Mouse (Mus musculus) thymus, postnatal 14 days (tissue): ENCODE measurements around the gene Eif1.
"Not testable (repeated sequence)": the region's sequence is repeated elsewhere in the genome, so short reads cannot be mapped to it uniquely, and the experiment has no call there.

ENCODE experiments used
- DNase-seq: peaks from one replicate; pipeline ENCODE4 v3.0.0; 2021

Gene Eif1

GRCm38 (mm10) chr11:100313424-100313823 is 6.3 kb upstream of the Eif1 start:
- no peak for DNase-seq

GRCm38 (mm10) chr11:100315439-100315838 is 4.2 kb upstream of the Eif1 start:
- DNase-seq, result no peak

DNA sequence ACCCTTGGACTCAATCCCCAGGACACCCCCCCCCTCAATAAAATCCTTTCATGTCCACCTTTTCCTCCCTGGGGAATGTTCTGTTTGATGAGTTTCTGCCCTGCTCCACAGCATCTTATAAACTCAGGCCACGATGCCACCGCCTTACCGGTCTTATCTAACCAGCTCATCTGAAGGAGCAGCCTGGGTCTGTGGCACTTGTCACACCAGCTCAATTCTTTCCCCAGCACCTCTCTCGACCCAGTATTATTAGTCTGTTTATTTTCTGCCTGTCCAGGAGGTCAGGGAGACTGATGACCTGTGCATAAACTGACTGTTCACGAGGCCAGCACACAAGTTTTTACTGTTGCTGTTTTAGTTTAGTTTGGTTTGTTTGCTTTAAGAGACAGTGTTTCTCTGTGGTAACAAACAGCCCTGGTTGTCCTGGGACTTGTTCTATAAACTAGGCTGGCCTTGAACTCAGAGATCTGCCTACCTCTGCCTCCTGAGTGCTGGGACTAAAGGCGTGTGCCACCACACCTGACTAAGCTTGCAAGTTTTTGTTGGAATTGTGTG is 1.8 kb upstream of the Eif1 start:
- DNase-seq, result no peak

DNA sequence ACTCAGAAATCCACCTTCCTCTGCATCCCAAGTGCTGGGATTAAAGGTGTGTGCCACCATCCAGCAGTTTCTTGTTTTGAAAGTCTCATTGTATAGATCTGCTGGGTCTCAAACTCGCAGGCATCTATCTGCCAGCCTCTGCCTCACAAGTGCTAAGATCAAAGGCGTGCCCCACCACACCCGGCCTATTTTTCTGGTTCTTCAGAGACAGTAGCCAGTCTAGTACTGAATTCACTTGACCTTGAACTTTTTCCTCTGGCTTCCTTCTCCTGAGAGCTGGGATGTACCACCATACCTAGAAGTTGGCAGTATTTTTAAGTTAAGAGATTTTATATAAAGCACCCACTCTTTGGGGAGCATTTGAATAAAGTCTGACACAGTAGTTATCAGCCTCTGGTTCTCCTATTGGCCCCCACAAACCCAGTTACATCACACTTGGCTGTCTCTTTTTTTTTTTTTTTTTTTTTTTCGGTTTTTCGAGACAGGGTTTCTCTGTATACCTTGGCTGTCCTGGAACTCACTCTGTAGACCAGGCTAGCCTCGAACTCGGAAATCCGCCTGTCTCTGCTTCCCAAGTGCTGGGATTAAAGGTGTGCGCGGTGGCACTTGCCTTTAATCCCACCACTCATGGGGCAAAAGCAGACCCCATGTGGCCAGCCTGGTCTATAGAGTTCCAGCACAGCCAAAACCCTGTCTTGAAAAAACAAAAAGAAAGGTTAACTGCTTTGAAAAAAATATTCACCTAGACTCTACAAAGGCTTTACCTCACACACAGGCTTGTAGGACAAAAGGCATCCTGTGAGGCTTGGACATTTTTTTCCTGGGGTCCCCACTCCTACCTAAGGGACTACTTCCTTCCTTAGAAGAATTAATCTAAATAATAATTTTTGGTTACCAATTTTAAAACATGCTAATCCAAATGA is 895 bp upstream of the Eif1 start:
- DNase-seq, result peak; percentile 19

GRCm38 (mm10) chr11:100320172-100320630 is 516 bp downstream of the Eif1 start:
- peak; percentile 96 for DNase-seq

GRCm38 (mm10) chr11:100320701-100321410 is 1.2 kb downstream of the Eif1 start:
- not testable (repeated sequence) for DNase-seq

GRCm38 (mm10) chr11:100321479-100322305 is 2.0 kb downstream of the Eif1 start:
- not testable (repeated sequence) for DNase-seq

GRCm38 (mm10) chr11:100322591-100323258 is 3.0 kb downstream of the Eif1 start:
- no peak for DNase-seq

DNA sequence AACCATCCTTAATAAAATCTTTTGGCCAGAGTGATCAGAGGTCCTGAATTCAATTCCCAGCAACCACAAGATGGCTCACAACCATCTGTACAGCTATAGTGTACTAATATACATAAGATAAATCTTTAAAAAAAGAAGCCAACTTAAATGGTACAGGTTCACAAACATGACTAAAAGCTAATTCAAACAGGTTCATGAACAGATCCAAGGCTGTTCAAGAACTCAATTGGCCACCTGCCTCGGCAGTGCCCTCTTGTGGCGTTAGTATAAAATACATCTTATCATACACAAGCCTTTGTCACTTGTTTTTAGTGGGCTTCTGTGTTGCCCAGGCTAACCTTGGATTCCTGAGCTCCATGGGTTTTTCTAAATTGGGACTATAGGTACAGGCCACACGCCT is 3.9 kb downstream of the Eif1 start:
- DNase-seq, result peak; percentile 72

- DNase-seq, result no peak
Observed at GRCm38 (mm10) chr11:100325062-100325629, 5.5 kb downstream of the Eif1 start.

- DNase-seq, result no peak
Observed at GRCm38 (mm10) chr11:100327316-100327715, 7.6 kb downstream of the Eif1 start.

GRCm38 (mm10) chr11:100327761-100328160 is 8.1 kb downstream of the Eif1 start:
- DNase-seq, result no peak

GRCm38 (mm10) chr11:100330235-100330634 is 10.6 kb downstream of the Eif1 start:
- no peak for DNase-seq

GRCm38 (mm10) chr11:100330816-100331375 is 11.2 kb downstream of the Eif1 start:
- not testable (repeated sequence) for DNase-seq

- no peak for DNase-seq
Observed at GRCm38 (mm10) chr11:100332766-100333515, 13.3 kb downstream of the Eif1 start.

DNA sequence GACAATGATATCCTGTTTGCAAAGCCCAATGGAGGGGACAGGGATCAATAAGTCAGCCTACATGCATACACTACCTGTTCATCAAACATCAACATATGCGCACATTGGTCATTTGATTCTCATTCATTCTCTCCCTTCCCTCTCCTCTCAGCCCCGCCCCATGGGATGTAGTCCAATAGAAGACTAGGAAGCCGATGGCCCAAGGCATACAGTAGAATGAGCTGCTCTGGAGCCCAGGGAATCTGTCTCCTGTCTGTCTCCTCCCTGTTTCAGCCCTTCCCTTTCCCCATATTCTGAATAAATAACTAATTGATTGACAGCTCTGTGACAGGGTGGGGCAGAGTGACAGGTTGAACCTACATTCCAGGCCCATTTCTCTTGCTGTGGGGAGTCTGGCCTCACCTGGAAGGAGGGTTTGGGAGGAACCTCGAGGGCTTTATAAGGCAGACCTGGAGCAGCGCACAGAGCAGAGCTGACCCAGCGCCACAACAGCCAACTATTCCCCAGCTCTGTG is 14.3 kb downstream of the Eif1 start, which contains the start of gene Gast:
Gast (plus strand) TSS at position 464 of the 514 bp plus-strand sequence.
- DNase-seq, result no peak

GRCm38 (mm10) chr11:100335731-100336130 is 16.0 kb downstream of the Eif1 start:
- no peak for DNase-seq

GRCm38 (mm10) chr11:100344269-100344668 is 24.6 kb downstream of the Eif1 start:
- no peak for DNase-seq

DNA sequence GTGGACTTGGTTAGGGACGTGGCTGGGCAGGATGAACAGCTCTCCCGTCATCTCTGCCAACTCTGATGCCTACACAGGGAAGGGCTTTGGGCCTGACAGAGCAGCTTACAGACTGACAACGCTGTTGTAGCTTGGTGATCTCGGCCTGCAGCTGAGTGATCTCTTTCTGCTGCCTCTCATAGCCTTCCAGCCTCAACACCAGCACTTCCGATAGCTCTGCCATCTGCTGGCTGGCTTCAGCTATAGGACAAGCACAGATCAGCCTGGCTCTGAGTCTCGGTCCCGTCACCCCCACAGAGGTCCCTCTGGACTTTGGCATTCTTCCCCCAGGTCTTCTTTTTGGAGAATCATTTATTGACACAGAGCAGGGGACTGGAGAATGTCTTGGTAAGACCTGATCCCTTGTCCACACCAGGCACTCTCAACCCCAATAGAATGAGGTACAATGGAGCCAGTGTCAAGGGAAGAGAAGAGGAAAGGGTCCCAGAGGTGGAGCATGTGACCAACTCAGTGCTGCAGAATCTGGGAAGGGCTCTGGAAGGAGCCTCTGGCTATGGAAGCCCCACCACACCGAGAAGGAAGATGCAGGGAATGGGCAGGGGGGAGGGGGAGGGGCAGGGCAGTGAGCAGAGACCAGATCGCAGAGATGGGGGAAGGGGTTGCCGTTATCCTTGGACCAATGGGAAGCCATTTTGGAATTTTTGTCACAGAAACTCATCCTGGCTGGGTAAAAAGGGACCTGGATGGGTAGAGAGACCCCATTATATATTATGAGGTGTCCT is 32.6 kb downstream of the Eif1 start:
- peak; percentile 52 for DNase-seq
